Mouse (Mus musculus) embryonic facial prominence, embryonic 15.5 days (tissue): Measurements from ENCODE around the gene Nup50. TPM values are rescaled to one million over a fixed set of nuclear protein-coding genes. Genes with fewer than 3 reads are reported as not detected.
A peak's percentile ranks its signal among the peaks of the same experiment; 100 is the strongest.

Source experiments
- microRNA-seq: library from miRNA; unstranded; fragments of <30 nt; microRNA quantifications from one replicate; pipeline ENCODE4, GENCODE M21; 2016; ENCODE audit warnings: borderline number of aligned reads
- polyA plus RNA-seq: library from polyadenylated mRNA; unstranded; fragments of >200 nt; fragmentation: Nextera tagmentation; extraction: Ambion mirVana; gene quantifications from 2 replicates; pipeline ENCODE4 v1.2.1, GENCODE M21; 2015

Gene Nup50
- polyA plus RNA-seq, 1 experiment from 2014 or later = 32.1 TPM

Small RNA genes lying within 50 kb of the gene (microRNA-seq; reads per million reads assigned to microRNA genes)
- gene Mir1249 = 16.4 reads per million, percentile 33 among the genes with 10 or more reads in this experiment

Other genes starting within 250 kb of the Nup50 start
- 4.8 and 6.3 TPM in 2 replicates for gene Arhgap8, start 203.4 kb upstream of the Nup50 start, polyA plus RNA-seq
- 0.68 and 1.2 TPM in 2 replicates for gene Phf21b, start 67.4 kb upstream of the Nup50 start, polyA plus RNA-seq
- gene Gm29666, start 3.4 kb upstream of the Nup50 start, polyA plus RNA-seq = 0.72 and 0.75 TPM in 2 replicates
- gene 5031439G07Rik, start 65.1 kb downstream of the Nup50 start, polyA plus RNA-seq = 9.1 and 9.8 TPM in 2 replicates
- gene Upk3a, start 93.7 kb downstream of the Nup50 start, polyA plus RNA-seq = 6.2 and 18.2 TPM in 2 replicates
- gene Fam118a, start 105.5 kb downstream of the Nup50 start, polyA plus RNA-seq = 24.9 and 31.7 TPM in 2 replicates
- gene Smc1b, start 208.6 kb downstream of the Nup50 start, polyA plus RNA-seq = 0.07 and 0.70 TPM in 2 replicates
- 1.00 and 1.6 TPM in 2 replicates for gene Ribc2, start 208.7 kb downstream of the Nup50 start, polyA plus RNA-seq